Mouse (Mus musculus) neural tube, embryonic 11.5 days (tissue): ENCODE data around the gene Terf2. TPM values are rescaled to one million over a fixed set of nuclear protein-coding genes. Genes with fewer than 3 reads are reported as not detected.

Source experiments
- ATAC-seq: fragments of 200-750 bp; cut with Nextera tagmentation; 2 replicates; pipeline ENCODE4 v1.8.0; 2017; ENCODE audit warnings: moderate number of reproducible peaks, mild to moderate bottlenecking, moderate TSS enrichment, moderate library complexity; ENCODE audit not compliant: insufficient read depth, low FRiP score, low TSS enrichment
- DNase-seq: peaks from one replicate; pipeline ENCODE4 v3.0.0-alpha.2; 2015; ENCODE audit warnings: low spot score
- H3K27ac ChIP-seq: fragments of 300-500 bp; sonication (generic); 2 replicates; pipeline ENCODE4 v1.5.1; 2014; ENCODE audit warnings: low read depth, mild to moderate bottlenecking, low read length
- H3K27me3 ChIP-seq: fragments of 300-500 bp; sonication (generic); 2 replicates; pipeline ENCODE4 v1.6.1; 2014; ENCODE audit warnings: mild to moderate bottlenecking, low read length, mixed read lengths; ENCODE audit not compliant: control insufficient read depth, insufficient read depth
- H3K36me3 ChIP-seq: fragments of 300-500 bp; sonication (generic); 2 replicates; pipeline ENCODE4 v1.6.1; 2014; ENCODE audit warnings: mild to moderate bottlenecking, low read length, moderate library complexity, mixed read lengths; ENCODE audit not compliant: control insufficient read depth, insufficient read depth
- H3K4me1 ChIP-seq: fragments of 300-500 bp; sonication (generic); 2 replicates; pipeline ENCODE4 v1.6.1; 2014; ENCODE audit warnings: low read length, mixed read lengths; ENCODE audit not compliant: control insufficient read depth, insufficient read depth
- H3K4me2 ChIP-seq: fragments of 300-500 bp; sonication (generic); 2 replicates; pipeline ENCODE4 v1.6.1; 2014; ENCODE audit warnings: low read depth, mild to moderate bottlenecking, moderate library complexity
- H3K4me3 ChIP-seq: fragments of 300-500 bp; sonication (generic); 2 replicates; pipeline ENCODE4 v1.5.1; 2014; ENCODE audit warnings: low read depth, low read length
- H3K9ac ChIP-seq: fragments of 300-500 bp; sonication (generic); 2 replicates; pipeline ENCODE4 v1.6.1; 2014; ENCODE audit warnings: mild to moderate bottlenecking, low read length
- H3K9me3 ChIP-seq: fragments of 300-500 bp; sonication (generic); 2 replicates; pipeline ENCODE4 v1.6.1; 2016; ENCODE audit warnings: low read length; ENCODE audit not compliant: control insufficient read depth
- WGBS: fragments of 180-500 bp; shearing (Covaris S2); extraction: QIAGEN DNeasy Blood & Tissue Kit; methylation state at CpG from one replicate; pipeline ENCODE4 v1.1.7; 2014; 5-methylcytosine and 5-hydroxymethylcytosine counted together
- polyA plus RNA-seq: library from polyadenylated mRNA; unstranded; fragments of >200 nt; fragmentation: Nextera tagmentation; extraction: Ambion mirVana; gene quantifications from 2 replicates; pipeline ENCODE4 v1.2.1, GENCODE M21; 2014

The Terf2 gene
- polyA plus RNA-seq, 1 experiment from 2014 or later, result 15.0 TPM

DNA sequence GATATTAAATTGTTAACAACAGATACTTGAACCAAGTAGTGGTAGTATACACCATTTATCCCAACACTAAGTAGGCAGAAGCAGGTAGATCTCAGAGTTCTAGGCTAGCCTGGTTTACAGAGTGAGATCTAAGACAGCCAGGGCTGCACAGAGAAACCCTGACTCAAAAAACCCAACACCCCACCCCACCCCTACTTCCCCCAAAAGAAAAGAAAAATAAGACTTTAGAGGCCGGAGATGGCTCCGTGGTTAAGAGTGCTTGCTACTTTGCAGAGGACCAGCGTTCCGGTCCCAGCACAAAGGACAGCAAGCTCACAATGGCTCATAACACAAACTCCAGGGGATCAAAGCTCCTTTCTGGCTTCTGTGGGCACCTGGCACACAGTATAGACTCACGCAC lies 10.3 kb downstream of the Terf2 start:
- WGBS, result 97% methylated on average over 5 of the region's 5 CpGs
- no peak for DNase-seq

DNA sequence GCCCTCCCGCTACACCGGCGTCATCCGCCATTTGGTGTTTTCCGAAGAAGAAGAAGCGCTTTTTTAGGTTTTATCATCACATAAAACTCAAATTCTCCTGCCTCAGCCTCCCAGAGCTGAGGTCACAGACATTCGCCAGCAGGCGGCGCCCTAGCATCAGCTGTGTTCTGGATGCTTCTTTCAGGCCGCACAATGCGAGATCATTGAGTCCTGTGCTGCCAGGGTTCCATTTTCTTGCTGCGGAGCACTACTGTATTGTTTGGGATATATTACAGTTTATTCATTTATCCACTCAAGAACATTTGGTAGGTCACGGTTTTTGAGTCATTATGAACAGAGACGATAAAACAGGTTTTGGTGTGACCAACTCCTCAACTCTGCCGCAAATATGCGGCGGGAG lies 11.0 kb downstream of the Terf2 start:
- H3K4me2 ChIP-seq, result no peak overlapping the region
- H3K4me3 ChIP-seq, result no peak overlapping the region
- ATAC-seq (no peak), DNase-seq (no peak)
- 96% methylated on average over 16 of the region's 17 CpGs for WGBS
- no peak overlapping the region for H3K9ac ChIP-seq
- no peaks in the 10 kb centered on the region for H3K9me3 ChIP-seq
- peaks cover 17% of the 10 kb centered on the region for H3K36me3 ChIP-seq
- no peak overlapping the region for H3K27ac ChIP-seq
- no peaks in the 10 kb centered on the region for H3K27me3 ChIP-seq
- no peaks in the 10 kb centered on the region for H3K4me1 ChIP-seq

More for the DNA sequence above, 10.3 kb downstream of the Terf2 start:
- Histone ChIP-seq H3K4me2 (no peak overlapping the region), H3K4me3 (no peak overlapping the region), H3K27me3 (no peaks in the 10 kb centered on the region), H3K27ac (no peak overlapping the region), H3K4me1 (no peaks in the 10 kb centered on the region), H3K36me3 (peaks cover 14% of the 10 kb centered on the region), H3K9me3 (no peaks in the 10 kb centered on the region), H3K9ac (no peak overlapping the region)
- ATAC-seq, result no peak

DNA sequence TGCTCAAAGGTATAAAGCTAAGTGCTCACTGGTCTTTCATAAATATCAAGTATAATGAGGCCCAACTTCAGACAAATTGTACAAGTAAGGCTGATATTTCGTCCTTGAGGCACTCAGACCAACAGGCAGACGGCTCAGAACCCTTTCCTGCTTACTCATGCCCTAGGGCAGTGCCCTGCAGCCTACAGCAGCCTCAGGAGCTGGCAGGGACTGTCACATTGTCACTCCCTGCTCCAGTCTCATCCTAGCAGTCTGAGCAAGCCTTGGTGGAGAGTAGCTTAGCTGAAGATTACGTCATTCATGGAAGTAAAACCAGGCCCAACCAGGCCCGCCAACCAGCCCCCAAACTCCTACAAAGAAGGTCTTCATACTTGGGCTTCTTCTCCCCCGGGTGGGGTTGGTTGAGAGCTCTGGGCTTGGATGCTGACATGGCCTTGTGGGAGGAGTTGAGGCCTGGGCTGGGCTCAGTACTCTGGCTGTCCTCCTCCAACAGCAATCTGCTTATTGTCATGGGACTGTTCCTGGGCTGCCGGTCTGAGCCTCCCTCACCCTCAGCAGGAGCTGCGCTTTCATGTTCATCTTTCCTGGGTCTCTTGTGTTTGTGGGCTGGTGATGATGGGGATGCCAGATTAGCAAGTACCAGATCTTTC lies 20.0 kb downstream of the Terf2 start:
- DNase-seq (no peak), ATAC-seq (no peak)
- Histone ChIP-seq H3K4me2 (no peak overlapping the region), H3K4me3 (no peak overlapping the region), H3K9me3 (no peaks in the 10 kb centered on the region), H3K36me3 (peaks cover 13% of the 10 kb centered on the region), H3K27ac (no peak overlapping the region), H3K9ac (no peak overlapping the region), H3K4me1 (no peaks in the 10 kb centered on the region), H3K27me3 (no peaks in the 10 kb centered on the region)
- WGBS, result 91% methylated on average over 7 of the region's 7 CpGs

DNA sequence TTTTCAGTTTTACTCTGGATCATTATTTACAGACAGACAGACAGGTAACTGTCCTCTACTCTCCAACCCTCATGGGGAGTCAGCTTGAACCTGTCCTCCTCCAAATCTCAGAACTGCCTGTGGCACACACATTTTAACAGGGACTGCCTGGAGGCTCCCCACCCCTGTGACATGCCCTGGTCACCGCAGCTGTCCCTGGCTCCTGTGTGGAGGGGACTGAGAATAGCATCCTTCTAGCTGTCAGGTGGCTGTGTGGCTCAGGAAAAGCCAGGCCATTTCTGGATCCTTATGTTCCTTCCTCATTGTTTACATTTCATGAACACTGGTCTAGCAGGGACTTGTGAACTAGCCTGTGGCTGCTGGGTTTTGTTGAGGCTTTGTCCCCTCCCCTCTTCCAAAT lies 22.2 kb downstream of the Terf2 start:
- H3K36me3 ChIP-seq, result peaks cover 8% of the 10 kb centered on the region
- WGBS, result 91% methylated on average over 1 of the region's 1 CpGs
- H3K4me1 ChIP-seq, result no peaks in the 10 kb centered on the region
- no peak overlapping the region for H3K4me2 ChIP-seq
- no peak overlapping the region for H3K27ac ChIP-seq
- ATAC-seq (no peak), DNase-seq (no peak)
- no peak overlapping the region for H3K4me3 ChIP-seq
- no peaks in the 10 kb centered on the region for H3K9me3 ChIP-seq
- no peak overlapping the region for H3K9ac ChIP-seq
- H3K27me3 ChIP-seq, result no peaks in the 10 kb centered on the region

DNA sequence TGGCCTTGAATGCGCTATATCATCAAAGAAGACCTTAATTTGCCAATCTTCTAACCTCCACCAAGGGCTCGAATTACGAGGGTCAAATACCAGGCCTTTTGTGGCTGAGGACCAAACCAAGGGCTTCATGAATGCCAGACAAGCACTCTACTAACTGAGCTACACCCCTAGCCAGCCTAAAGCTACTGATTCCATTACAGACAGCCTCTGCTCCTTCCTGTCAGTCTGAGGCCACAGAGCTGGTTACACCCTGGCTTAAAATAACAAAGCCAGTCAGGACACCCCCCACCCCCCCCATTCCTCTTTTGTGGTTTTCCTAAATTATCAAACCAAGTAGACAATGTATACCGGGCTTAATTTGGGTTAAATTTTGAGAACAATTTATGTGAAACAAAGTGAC lies 22.6 kb downstream of the Terf2 start:
- no peak overlapping the region for H3K27ac ChIP-seq
- ATAC-seq, result no peak
- DNase-seq, result no peak
- no peak overlapping the region for H3K4me3 ChIP-seq
- no peaks in the 10 kb centered on the region for H3K27me3 ChIP-seq
- H3K4me2 ChIP-seq, result no peak overlapping the region
- peaks cover 7% of the 10 kb centered on the region for H3K36me3 ChIP-seq
- H3K9me3 ChIP-seq, result no peaks in the 10 kb centered on the region
- H3K4me1 ChIP-seq, result no peaks in the 10 kb centered on the region
- WGBS, result 85% methylated on average over 4 of the region's 4 CpGs
- H3K9ac ChIP-seq, result no peak overlapping the region

DNA sequence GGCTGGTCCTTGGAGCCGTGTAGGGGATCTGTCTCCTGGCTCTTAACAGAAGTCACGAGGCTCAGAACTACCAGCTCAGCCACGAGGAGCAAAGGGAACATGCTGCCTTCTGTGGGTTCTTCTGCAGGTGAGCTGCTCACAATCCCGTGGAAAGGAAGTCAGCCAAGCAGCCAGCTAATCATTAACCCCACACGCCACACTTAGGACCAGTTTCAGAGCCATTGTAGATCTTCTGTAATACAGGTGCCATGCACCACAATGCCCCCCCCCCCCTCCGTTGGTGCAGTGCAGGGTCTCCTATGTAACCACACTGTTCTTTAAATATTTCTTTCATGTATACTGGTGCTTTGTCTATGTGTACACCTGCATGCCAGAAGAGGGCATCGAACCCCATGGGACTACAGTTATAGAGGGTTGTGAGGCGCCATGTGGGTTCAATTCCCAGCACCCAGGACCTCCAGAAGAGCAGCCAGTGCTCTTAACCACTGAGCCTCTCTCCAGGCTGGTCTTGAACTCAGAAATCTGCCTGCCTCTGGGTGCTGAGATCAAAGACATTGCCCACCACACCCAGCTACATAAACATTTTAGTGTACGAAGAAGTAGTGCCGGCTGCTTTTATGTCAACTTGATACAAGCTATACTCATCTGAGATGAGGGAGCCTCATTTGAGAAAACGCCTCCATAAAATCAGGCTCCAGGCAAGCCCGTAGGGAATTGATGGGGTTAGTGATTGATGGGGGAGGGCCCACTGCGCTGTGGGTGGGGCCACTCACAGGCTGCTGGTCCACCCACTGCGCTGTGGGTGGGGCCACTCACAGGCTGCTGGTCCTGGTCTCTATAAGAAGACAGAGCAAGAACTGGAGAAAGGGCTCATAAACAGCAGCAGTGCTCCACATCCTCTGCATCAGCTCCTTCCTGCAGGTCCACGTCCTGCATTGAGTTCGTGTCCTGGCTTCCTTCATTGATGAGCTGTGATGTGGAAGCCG lies 30.5 kb downstream of the Terf2 start, which contains the start of gene Tmed6:
Gene Tmed6 (minus strand): TSS at position 134 of the 986 bp plus-strand sequence.
- ATAC-seq (no peak), DNase-seq (no peak)
- H3K4me2 ChIP-seq, result no peak within 1 kb of the TSS
- no peaks in the 10 kb centered on the region for H3K4me1 ChIP-seq
- no peak within 1 kb of the TSS for H3K4me3 ChIP-seq
- peaks cover 2% of the 10 kb centered on the region; the same call in 1 of the 2 replicates for H3K36me3 ChIP-seq
- H3K9ac ChIP-seq, result no peak within 1 kb of the TSS
- WGBS, result 60% methylated on average over 17 of the region's 17 CpGs
- no peaks in the 10 kb centered on the region for H3K9me3 ChIP-seq
- H3K27me3 ChIP-seq, result no peaks in the 10 kb centered on the region
- H3K27ac ChIP-seq, result no peak within 1 kb of the TSS

DNA sequence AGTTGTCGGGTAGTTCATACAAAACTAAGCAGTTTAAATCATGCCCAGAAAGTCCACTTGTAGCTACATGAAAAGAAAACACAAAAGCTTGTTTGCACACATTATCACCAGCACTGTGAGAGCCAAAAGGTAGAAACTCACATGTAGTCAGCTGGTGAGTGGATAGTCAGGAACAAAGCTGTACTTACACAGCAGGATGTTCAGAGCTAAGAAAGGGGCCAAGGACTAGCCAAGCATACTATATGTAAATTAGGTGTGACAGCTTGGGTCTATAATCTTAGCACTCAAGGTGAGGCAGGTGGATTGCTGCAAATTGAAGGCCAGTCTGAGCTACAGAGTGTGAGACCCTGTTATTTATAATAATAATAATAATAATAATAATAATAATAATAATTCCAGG lies 33.7 kb downstream of the Terf2 start:
- no peaks in the 10 kb centered on the region for H3K4me1 ChIP-seq
- 97% methylated on average over 1 of the region's 1 CpGs for WGBS
- no peak overlapping the region for H3K4me2 ChIP-seq
- H3K27ac ChIP-seq, result no peak overlapping the region
- no peak for DNase-seq
- no peak for ATAC-seq
- no peaks in the 10 kb centered on the region; the same call in 1 of the 2 replicates for H3K36me3 ChIP-seq
- H3K9me3 ChIP-seq, result no peaks in the 10 kb centered on the region
- no peak overlapping the region for H3K4me3 ChIP-seq
- no peaks in the 10 kb centered on the region for H3K27me3 ChIP-seq
- H3K9ac ChIP-seq, result no peak overlapping the region

DNA sequence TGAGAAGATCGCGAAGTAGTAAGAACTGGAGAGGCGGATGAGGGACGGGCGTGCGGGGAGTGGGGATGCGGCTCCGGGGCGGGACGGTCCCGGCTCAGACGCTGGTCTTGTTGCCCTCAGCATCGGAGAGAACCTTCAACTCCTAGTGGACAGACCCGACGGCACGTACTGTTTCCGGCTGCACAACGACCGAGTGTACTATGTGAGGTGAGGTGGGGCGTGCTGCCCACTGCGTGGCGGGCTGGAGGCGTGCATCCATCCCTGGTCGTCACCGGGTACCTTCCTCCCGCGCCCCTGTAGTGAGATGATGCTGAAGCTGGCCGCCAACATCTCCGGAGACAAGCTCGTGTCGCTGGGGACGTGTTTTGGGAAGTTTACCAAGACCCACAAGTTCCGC lies 39.4 kb downstream of the Terf2 start:
- no peak overlapping the region for H3K27ac ChIP-seq
- ATAC-seq, result peak; percentile 74
- under 1% methylated on average over 32 of the region's 33 CpGs for WGBS

More for the DNA sequence above, 39.4 kb downstream of the Terf2 start:
- peak overlapping the region; percentile 78 for H3K9ac ChIP-seq
- no peak for DNase-seq
- no peaks in the 10 kb centered on the region for H3K9me3 ChIP-seq
- no peaks in the 10 kb centered on the region for H3K27me3 ChIP-seq
- peaks cover 7% of the 10 kb centered on the region; the same call in 1 of the 2 replicates for H3K4me1 ChIP-seq
- peaks cover 15% of the 10 kb centered on the region for H3K36me3 ChIP-seq
- peak overlapping the region; percentile 93 for H3K4me2 ChIP-seq
- H3K4me3 ChIP-seq, result peak overlapping the region; percentile 96
